Mouse (Mus musculus) c-Kit-negative CD71-positive TER-119-positive erythroid progenitor cells, embryonic 14.5 days (primary cell): ENCODE results near the gene Fbxo21.

Experiments
- DNase-seq: peaks from one replicate; pipeline ENCODE4 v3.0.0-alpha.2; 2013; ENCODE audit warnings: low read depth, low spot score

Fbxo21 gene

DNA sequence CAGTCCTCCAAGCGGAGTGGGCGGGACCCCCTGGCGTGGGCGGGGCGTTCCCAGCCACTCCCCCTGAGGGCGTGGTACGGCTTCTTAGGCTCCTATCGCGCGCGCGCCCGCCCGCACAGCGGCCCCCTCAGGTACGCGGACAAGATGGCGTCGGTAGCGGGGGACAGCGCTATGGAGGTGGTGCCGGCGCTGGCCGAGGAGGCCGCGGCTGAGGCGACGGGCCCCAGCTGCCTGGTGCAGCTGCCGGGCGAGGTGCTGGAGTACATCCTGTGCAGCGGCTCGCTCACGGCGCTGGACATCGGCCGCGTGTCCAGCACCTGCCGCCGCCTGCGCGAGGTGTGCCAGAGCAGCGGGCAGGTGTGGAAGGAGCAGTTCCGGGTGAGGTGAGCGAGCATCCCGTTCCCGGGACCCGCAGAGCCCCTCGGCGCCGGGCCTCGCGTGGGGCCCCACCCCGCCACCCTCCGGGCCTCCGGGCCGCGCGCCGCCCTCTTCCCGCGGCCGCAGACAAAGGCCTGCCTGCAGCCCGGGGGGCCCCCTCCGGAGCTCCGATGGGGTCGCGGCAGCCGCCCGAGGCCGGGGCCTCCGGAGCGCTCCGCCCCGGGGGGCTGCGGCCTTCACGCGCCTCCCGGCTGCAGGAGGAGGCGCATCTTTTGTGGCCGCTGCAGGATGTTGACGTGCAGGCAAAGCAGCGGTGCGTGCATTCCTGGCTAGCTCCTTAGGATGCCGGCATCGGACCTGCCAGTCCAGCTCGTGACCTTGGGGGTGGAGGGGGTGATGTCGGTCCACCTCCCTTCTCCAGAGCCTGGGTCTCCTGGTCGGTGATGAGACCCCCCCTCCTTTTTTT is at the start of gene Fbxo21:
Gene Fbxo21 (plus strand): TSS at position 74 of the 844 bp plus-strand sequence.
- DNase-seq = peak; percentile 76

DNA sequence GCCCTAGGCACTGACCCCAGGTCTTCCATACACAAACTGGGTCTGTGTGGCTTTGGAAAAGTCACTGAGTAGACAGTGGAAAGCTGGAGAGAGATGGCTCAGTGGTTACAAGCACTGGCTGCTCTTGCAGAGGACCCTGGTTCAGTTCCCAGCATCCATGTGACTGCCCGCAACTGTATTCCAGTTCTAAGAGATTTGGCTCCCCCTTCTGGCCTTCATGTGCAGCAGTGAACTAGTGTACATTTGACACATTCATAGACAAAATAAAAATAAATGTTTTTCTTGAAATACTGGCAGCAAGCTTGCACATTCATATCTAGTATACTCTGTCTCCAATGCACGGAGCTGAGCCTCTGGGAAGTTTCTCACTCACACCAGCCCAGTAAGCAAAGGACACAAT is 48.0 kb upstream of the Fbxo21 start:
- no peak for DNase-seq

DNA sequence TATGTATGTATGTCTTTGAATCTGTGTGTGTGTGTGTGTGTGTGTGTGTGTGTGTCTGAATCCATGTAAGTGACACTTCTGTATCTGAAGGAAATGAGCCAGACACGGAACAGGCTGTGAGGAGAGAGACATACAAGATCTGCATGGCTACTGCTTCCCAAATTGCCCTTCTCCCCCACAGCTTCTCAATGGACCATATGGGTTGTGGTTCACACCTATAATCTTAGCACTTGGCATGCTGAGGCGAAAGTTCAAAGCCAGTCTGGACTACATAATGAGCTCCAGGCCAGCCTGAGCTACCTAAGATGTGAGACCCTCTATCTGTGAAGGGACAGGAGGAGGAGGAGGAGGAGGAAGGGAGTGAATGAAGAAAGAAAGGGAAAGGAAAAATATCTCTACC is 44.3 kb upstream of the Fbxo21 start:
- no peak for DNase-seq

DNA sequence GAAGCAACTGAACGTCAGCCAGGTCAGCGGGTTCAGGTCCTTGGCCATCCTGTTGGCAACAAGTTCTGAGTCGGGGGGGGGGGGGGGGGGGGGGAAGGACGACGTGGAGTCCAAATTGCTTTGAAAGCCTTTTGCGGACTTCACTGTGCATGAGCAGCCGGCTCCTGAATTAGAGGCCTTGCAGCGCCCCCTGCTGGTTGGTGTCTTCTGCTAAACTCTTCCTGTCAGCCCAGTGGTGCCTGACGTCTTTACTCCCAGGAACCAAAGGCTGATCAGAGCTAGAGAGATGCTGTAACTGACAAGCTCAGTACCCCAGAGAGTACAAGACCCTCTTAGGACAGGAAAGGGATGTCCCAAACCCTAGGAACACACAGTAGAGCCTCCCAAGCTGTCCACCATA is 43.7 kb upstream of the Fbxo21 start:
- DNase-seq = peak; percentile 24

DNA sequence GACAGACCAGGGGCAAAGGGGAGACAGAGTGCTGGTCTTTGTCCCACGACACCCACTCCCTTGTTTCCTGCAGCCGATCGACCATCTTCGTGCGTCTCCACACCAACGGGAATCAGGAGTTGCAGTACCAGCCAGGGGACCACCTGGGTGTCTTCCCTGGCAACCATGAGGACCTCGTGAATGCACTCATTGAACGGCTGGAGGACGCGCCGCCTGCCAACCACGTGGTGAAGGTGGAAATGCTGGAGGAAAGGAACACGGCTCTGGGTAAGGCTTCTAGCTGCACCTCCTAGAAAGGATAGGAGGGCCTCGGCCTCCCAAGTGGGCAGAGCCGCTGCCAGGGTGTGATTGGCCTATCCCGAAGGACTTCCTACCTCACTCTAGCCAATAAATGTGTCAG is 40.2 kb upstream of the Fbxo21 start:
- no peak for DNase-seq

DNA sequence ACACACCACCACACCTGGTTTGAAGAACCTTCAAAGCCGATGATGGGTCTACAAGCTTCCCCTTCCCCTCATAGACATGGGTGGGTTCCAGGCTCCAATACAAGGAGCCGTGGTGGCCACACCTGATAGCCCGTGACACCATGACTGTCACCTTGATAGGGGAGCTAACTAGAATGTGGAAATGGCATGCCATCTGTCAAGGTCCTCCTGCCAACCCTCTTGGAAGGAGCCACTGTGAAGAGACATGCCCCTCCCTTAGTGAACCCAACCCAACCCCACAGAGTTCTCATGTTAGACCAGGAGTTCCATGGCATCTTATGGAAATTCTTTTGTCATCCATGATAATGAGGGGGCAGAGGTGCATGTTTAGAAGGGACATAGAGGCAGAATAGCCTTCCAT is 39.3 kb upstream of the Fbxo21 start:
- no peak for DNase-seq

DNA sequence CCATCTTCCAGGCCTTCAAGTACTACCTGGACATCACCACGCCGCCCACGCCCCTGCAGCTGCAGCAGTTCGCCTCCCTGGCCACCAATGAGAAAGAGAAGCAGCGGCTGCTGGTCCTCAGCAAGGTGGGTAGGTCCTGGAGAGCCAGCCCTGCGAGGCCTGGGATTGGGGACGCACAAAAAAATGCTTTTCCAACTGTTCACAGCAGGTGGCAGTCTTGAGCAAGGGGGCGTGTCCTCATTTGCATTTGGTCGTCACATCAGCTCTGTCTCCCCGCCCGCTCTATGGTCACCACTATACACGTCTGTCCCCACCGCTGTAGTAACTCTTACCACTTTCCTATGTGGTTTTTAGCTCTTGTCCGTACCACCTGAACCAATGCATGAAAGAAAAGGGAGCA is 38.3 kb upstream of the Fbxo21 start:
- DNase-seq = no peak

DNA sequence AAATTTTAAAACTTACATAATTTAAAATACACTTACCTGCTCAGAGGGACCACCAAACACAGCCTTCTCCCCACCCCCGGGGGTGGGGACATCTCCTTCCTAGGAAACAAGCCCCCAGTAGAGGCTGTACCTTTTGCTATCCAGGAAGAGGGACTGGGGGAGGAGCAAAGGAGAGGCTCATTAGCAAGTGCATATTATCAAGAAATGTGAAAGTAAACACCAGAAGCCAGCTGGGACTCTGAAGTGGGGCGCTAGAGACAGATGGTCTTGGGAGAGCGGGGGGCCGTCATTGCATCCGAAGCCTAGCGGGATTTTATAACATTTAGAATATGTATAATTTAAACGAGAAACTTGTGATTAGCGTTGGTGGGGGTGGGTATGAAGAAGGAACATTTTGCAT is 37.1 kb upstream of the Fbxo21 start:
- DNase-seq = no peak

DNA sequence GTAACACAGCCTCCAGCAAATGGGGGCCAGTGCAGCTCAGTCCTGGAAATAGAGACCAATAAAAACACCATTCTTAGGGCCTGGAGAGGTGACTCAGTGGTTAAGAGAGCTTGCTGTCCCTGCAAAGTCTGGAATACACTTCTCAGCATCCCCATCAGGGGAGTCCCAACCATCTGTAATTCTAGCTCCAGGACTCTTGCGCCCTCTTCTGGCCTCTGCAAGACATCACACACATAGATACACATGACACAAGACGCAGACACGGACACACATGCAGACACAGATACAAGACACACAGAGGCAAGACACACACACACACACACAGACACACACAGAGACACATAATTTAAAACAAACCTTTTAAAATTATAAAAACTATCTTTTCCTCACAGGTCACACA is 35.0 kb upstream of the Fbxo21 start:
- no peak for DNase-seq

DNA sequence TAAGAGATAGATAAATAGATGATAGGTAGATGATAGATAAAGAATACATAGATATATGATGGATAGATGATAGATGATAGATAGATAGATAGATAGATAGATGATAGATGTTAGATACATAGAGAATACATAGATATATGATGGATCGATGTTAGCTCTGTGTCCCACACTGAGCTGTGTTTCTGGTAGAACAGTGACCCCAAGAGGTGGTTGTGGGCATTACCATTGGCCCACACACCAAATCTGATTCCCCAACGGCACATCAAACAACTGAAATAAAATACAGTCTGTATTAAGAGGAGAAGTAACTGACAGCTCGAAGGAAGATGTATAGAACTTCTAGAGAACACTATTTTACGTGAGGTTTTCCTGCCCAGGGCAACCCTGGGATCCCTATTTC is 29.9 kb upstream of the Fbxo21 start:
- no peak for DNase-seq

DNA sequence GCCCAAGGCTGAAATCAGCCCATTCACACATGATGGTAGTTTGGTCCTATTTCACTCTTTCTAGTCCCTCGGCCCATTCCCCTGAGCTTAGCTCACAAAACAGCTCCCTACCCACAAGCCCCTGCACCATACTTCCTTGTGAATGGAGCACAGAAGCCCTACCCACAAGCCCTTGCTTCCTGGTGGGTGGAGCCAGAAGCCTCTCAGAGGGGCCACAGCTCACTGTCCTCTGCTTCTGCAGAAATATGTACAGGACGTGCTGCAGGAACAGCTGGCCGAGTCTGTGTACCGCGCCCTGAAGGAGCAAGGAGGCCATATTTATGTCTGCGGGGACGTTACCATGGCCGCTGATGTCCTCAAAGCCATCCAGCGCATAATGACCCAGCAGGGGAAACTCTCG is 27.1 kb upstream of the Fbxo21 start:
- DNase-seq = no peak

DNA sequence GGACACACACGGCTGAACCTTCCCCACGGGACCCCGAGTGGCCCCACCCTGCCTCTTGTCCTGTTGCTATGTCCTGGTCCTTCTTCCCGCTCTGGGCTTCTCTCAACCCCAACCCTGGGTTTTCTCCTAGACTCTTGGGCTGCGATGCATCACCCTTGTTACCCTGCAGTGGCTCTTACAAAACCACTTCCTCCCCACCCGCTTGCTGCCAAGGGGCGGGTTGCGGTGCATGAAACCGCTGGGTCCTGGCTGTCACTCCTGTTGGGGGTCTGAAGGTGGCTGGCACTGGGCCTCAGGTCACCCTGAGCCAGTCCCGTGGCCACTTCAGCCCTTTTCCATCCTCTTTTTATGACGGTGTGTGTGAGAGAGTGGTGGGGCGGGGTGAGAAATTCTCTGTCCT is 22.6 kb upstream of the Fbxo21 start:
- no peak for DNase-seq

DNA sequence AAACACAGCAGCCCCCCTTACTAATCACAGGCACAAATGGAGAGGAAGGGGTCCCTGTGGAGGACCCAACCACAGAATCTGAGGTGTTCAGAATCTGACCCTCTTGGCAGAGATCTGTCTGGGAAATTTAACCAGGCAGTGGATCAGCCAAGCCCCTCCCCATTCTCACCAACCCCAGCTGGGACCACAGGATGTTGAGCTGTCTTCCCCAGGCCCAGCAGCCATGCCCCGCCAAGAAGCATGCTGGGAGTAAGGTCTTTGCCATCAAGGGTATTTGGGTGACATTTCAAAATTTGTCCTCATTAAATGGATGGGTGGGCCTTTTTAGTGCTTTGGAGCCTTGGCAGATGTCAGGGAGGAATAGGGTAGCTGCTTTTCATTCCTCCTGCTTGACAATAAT is 22.1 kb upstream of the Fbxo21 start:
- DNase-seq = no peak

DNA sequence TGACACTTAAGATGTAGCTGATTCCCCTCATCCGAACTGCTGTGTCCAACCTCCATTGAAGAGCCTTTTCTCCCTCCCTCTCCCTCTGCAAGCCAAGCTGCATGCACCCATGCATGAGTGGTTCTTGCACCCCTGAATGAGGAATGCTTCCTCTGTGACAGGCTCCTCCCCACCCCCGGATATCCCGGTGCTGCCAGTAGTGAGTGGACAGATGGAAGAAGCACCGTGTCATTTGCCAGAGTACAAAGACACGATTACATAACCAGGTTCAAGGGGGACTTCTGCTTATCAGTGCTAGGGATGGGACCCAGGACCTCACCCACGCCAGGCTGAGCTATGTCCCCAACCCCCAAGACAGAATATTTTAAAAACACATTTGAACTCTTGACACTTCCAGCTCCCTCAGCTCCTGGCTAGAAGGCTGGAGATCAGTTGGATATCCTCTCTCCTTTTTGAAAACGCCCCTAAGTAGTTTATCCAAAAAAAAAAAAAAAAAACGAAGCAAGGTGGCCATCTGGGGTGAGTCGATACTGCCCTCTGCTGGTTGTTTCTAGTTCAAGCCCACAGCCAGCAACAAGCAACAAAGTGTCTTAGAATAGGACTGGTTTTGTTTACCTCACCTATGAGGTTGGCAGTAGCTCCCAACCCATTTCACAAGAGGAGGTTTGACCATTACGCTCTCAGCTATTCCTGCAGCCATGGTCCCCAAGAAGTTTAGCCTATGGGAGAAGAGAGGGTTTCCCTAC is 20.7 kb upstream of the Fbxo21 start:
- no peak for DNase-seq

DNA sequence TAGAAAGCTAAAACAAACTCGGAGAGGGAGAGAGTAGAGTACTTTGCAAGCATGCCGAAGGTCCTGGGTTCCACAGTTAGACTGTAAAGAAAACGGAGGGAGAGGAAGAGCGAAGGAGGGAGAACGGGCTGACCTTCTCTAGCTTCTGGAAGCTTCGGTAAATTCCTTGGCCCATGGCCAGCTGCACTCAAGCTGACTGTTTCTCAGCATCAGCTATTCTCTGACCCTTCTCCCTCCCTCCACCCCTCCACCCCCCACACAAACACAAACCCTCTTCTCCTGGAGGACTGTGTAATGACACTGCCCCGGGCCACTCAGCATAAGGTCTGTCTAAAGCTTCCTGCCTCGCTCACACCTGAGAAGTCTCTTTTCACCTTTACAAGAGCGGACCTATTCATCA is 11.8 kb upstream of the Fbxo21 start:
- no peak for DNase-seq

DNA sequence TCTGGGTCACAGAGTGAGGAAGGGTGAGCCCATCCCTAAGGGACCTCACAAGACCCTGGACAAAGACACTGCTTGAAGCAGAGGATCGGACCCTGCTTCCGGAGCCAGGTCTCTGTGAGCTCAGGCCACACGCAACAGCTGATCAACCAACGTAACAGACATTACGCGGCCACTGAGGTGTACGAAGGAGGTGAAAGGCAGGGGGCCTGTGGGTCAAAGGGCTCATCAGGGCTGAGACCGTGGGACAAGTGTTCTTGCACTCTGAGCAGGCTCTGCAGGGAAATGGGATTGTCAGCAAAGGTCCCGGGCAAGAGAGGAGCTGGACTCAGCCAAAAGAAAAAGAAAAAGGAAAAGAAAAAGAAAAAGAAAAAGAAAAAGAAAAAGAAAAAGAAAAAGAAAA is 9.6 kb upstream of the Fbxo21 start:
- no peak for DNase-seq

DNA sequence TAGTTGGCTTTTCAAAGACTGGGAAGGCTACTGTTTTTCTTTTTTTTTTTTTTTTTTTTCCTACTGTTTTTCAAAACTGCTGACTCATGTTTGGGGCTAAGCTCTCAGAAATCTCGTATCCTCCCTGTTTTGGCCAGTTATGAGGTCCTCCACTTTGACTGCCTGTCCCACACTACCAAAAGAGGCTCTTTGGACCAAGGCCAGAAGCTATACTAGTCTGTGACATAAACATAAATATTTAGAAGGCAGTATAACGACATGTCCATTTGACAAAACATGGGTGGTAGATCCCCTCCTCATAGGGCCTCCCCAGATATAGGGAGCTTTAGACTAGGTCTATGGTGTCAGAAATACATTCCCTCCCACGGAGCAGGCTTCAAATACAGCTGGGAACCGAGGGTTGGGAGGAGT is 8.9 kb upstream of the Fbxo21 start:
- no peak for DNase-seq

DNA sequence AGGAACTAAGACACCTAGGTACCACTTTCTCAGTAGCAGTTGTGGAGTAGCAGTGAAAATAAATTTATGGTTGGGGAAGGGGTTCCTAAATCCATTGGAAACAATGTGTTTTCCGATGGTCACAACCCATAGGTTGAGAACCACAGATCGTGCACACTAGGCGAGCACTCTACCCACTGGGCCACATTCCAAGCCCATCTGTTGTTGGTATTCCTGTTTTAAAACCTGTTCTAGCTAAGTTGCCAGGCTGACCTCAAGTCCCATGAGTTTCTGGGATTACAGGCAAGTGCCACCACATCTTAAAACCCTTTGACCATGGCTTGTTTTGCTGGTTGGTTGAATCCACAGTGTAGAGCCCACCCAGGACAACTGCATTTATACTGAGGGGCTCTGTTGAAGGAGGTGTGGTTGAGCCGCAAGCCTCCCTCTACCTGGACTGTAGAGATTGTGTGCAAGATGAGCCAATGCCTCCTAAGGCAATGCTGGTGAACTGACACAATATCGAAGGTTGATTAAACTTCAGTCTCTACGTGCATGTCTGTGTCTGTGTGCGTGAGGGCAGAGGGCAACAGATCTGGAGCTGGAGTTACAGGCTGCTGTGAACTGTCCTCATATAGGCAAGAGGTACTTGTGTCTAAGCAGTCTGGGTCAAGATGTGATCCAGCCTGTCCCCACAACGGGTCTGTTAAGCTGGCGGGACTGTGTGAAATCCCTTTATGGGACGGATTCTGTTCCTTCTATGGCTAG is 6.7 kb upstream of the Fbxo21 start:
- DNase-seq = no peak

DNA sequence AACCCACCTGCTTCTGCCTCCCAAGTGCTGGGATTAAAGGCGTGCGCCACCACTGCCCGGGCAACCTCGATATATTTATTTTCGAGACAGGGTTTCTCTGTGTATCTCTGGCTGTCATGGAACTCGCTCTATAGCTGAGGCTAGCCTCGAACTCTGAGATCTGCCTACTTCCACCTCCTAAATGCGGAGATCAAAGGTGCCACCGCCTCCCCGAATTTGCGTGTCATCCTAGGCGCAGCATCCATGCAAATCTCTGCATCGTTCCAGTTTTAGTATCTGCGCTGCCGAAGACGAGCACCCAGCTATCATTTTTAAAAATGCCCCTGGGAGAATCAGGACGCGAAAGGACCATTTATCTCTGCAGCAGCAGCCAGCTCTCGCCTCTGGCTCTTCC is 270 bp upstream of the Fbxo21 start:
- DNase-seq = no peak

DNA sequence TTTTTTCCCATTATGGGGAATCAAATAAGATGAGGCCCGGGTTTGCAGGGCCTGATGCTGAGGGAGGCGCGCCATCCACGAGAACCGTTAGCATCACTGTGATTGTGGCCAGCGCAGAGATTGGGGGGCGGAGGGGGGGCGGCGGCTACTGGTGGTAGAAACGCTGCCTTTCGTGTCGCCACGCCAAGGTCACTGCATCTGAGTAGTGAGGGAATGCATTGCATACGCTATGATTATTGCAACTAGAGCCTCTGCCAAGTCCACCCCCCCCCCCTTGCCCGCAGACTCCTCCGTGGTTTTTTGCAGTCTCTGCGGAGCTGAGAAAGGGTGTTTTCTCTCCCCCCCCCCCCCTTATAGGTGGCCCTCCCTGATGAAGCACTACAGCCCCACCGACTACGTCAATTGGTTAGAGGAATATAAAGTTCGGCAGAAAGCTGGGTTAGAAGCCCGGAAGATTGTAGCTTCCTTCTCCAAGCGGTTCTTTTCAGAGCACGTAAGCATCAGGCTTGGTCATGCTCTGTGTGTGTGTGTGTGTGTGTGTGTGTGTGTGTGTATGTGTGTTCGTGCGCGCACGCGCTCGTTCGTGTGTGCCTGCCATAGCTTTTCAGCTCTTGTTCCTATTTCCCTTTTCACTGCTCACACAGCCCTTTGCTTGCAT is 1.1 kb downstream of the Fbxo21 start:
- no peak for DNase-seq

DNA sequence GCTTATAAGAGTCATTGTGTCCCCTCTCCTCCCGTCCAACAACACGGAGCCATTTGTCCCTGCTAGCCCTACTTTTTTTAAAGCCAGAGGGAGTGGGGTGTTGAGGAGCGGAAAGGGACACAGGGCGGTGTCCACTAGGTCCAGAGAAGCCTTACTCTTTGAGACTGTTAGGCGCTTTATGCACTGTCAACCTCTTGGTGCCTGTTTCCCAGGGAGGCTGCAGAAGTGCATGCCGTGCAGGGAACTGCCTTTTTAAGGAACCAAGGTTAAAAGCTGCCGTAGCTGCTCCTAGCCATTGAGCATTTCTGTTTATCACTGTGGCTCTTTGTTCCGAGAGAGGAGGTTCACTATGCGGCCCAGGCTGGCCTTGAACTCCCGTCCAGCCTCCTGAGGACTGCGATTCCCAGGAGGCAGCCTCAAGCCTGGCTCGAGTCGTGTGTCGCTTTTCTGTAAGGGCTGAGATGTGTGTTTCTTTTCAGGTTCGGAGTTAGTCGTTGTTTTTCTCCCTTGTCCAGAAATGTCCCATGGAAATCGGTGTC is 1.7 kb downstream of the Fbxo21 start:
- no peak for DNase-seq

DNA sequence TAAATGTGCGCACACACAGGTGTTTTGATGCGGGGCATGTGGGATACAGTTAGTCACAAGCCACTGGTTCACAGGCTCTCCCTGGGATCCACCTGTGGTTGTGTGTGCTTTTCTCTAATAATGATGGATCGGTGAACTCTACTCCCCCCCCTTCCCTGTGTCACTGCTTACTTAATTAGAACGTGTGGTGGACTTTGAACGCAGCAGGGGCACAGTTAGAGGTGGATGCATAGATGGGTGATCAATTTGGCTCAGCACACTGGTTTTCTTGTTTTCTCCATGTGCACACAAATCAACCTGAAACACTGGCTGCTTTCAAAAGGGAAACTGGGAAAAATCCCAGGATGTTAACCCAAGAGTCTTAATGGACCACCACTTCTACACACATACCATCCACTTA is 2.6 kb downstream of the Fbxo21 start:
- no peak for DNase-seq
